Mouse (Mus musculus) splenic B cell, adult 2 months (primary cell): ENCODE data around the gene S100pbp.

Experiments used
- DNase-seq: peaks from one replicate; pipeline ENCODE4 v3.0.0-alpha.2; 2011; ENCODE audit warnings: low read depth, low spot score
- H3K27me3 ChIP-seq: 2 replicates; pipeline ENCODE4 v1.6.1; 2012; ENCODE audit warnings: mild to moderate bottlenecking, low read length, moderate library complexity, mixed read lengths; ENCODE audit not compliant: control insufficient read depth, poor library complexity, insufficient read depth, severe bottlenecking
- H3K36me3 ChIP-seq: 2 replicates; pipeline ENCODE4 v1.6.1; 2012; ENCODE audit warnings: mild to moderate bottlenecking, low read length, moderate library complexity, mixed read lengths; ENCODE audit not compliant: control insufficient read depth, poor library complexity, insufficient read depth, severe bottlenecking

Gene S100pbp

DNA sequence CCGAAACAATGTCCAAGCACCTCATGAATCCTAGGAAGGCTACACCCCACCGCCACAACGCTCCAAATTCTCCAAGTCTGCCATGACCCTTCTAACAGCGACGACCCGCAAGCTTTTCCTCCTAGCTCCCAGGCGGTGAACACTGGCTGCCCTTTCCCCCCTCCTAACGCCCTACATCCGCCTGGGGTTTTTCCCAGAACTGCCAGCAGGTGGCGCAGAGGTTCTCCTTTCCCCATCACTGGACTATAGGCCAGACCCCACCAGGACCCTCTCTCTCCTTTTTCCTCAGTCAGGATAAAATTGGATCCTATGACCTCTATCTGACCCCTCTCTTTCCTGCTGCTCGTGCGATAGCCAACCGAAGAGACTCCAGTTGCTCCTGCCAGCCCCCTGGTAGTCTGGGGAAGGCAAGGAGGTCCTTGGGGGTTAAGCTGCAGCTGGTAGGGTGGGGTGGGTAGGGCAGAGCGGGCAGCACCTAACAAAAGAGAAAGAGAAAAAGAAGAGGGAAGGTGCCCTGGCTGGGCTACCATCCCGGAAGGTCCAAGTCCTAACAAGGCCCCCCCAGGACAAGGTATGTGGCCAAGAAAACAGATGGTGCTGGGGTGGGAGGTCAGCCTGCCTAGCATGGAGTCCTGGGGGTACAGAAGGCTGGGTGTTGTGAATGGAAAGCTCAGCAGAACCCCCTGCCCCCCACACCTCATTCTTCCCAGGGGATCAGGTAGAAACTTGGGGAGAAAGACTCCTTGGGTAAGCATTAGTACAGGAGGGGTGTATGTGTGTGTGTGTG lies 54.5 kb downstream of the S100pbp start:
- no peaks in the 10 kb centered on the region for H3K36me3 ChIP-seq
- peak; percentile 78 for DNase-seq
- H3K27me3 ChIP-seq: no peaks in the 10 kb centered on the region

- Histone ChIP-seq H3K27me3 (no peaks in the 10 kb centered on the region; the same call in 1 of the 2 replicates), H3K36me3 (no peaks in the 10 kb centered on the region)
- DNase-seq: peak; percentile 66
Measured at GRCm38 (mm10) chr4:129130755-129131303, 58.7 kb downstream of the S100pbp start.

DNA sequence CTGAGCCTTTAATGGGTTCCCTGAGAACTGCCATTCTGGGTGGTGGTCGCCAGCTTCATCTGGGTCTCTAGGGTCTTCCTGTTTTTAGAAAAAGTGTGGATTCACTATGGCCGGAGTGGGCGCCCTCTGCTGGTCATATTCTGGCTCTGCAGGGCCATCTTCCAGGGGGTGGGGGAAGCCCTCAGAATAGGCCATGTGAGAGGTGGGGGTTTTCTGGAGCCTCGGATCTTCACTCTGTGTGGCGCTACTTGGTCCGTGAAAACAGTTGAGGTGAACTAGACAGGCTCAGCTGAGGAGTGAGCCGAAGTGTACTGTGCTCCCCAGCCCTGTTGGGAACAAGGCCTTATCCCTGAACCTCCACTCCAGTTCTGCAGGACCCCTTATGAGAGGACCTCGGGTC lies 59.4 kb downstream of the S100pbp start:
- peak; percentile 72 for DNase-seq
- no peaks in the 10 kb centered on the region; the same call in none of the 2 replicates for H3K27me3 ChIP-seq
- no peaks in the 10 kb centered on the region for H3K36me3 ChIP-seq

DNA sequence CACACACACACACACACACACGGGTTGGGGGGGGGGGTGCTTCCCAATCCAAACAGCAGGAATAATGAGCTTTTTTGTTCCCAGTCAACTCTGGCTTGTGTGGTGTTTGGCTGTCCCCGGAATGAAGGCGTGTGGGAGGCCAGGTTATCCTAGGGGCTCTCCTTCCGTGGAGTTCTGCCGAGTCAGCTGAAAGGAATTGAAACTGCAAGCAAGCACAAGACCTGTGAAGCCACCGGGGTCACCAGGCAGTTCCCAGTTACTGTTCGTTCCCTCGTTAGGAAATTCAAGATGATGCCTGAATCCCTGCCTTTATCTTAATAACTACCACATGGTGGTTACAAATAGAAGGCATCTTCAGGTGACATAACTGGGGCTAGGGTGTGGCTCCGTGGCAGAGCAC lies 60.1 kb downstream of the S100pbp start:
- H3K27me3 ChIP-seq: no peaks in the 10 kb centered on the region; the same call in none of the 2 replicates
- no peaks in the 10 kb centered on the region for H3K36me3 ChIP-seq
- DNase-seq: no peak

GRCm38 (mm10) chr4:129128582-129129338 lies 60.8 kb downstream of the S100pbp start:
- no peaks in the 10 kb centered on the region for H3K36me3 ChIP-seq
- H3K27me3 ChIP-seq: no peaks in the 10 kb centered on the region; the same call in none of the 2 replicates
- no peak for DNase-seq

- Histone ChIP-seq H3K36me3 (no peaks in the 10 kb centered on the region), H3K27me3 (no peaks in the 10 kb centered on the region; the same call in none of the 2 replicates)
- DNase-seq: no peak
Measured at GRCm38 (mm10) chr4:129125736-129126451, 63.6 kb downstream of the S100pbp start.

- Histone ChIP-seq H3K27me3 (no peaks in the 10 kb centered on the region; the same call in none of the 2 replicates), H3K36me3 (no peaks in the 10 kb centered on the region)
- no peak for DNase-seq
Measured at GRCm38 (mm10) chr4:129124652-129125146, 64.8 kb downstream of the S100pbp start.

DNA sequence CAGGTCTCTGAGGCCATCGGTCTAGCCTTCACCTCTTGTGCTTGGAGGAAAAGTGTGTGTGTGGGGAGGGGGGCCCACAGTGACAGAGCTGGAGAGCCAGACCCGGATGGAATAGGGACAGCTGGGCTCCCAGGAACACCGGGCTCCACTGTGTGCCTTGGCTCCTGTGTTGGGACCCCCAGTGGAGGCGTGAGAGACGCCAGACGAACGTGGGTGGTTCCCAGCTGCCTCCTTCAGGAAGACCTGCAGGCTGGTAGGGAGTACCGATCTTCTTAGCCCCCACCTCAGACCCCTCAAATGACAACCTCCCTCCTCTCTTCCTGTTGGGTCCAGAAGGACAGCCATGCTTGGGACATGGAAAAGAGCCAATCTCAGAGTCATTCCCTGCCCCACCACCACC lies 66.8 kb downstream of the S100pbp start:
- DNase-seq: no peak
- H3K27me3 ChIP-seq: no peaks in the 10 kb centered on the region; the same call in 1 of the 2 replicates

GRCm38 (mm10) chr4:129122107-129122506 lies 67.4 kb downstream of the S100pbp start:
- no peak for DNase-seq
- H3K27me3 ChIP-seq: no peaks in the 10 kb centered on the region; the same call in 1 of the 2 replicates
- H3K36me3 ChIP-seq: no peaks in the 10 kb centered on the region

More for the DNA sequence above, 66.8 kb downstream of the S100pbp start:
- H3K36me3 ChIP-seq: no peaks in the 10 kb centered on the region

DNA sequence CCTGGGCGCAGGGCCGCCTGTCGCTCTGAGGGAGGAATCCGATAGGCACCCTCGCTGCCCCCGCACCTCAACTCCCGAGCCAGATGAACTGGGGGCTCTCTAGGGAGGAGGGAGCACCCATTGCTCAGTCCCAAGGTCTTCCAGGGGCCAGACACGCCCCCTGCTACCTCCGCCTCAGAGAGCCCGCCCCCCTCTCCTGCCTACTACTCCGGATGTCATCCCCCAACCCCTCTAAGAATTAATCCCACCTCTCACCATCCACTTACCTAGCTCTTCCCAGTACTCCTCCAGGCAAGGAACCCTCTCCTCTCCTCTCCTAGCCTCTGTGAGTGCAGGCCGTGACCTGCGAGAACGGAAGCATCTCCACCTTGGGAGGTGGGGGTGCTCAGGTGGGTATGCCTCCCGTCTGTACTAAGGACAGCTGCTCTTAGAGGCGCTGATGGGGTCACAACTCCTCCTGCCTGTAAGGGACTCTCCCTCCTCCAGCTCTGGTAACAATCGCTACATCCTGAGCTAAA lies 67.9 kb downstream of the S100pbp start, which contains the start of gene Hpca:
Gene Hpca (minus strand): TSS at position 468 of the 518 bp plus-strand sequence.
- H3K27me3 ChIP-seq: no peaks in the 10 kb centered on the region; the same call in 1 of the 2 replicates
- H3K36me3 ChIP-seq: no peaks in the 10 kb centered on the region
- DNase-seq: no peak

- no peaks in the 10 kb centered on the region for H3K36me3 ChIP-seq
- no peaks in the 10 kb centered on the region; the same call in 1 of the 2 replicates for H3K27me3 ChIP-seq
- peak; percentile 73 for DNase-seq
Measured at GRCm38 (mm10) chr4:129120520-129121445, 68.7 kb downstream of the S100pbp start.

DNA sequence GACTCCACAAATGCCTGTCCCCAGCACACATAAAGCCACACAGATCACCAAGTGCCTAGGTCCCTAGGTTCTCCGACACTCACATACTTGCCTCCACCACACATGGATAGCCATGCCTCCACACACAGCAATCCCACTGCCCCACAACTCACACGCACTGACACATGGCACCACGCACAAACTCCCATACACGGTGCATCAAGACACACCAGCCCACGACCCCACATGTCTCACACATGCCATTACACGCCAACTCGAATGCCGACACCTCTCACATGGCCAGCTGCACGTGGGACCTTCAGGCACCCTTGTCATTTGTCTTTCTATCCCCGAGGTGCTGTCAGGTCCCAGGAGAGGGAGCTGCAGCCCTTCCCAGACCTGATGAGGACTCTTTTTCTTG lies 69.8 kb downstream of the S100pbp start:
- DNase-seq: no peak
- no peaks in the 10 kb centered on the region for H3K36me3 ChIP-seq
- H3K27me3 ChIP-seq: no peaks in the 10 kb centered on the region
